Mouse (Mus musculus) T-helper 1 cell (primary cell): ENCODE measurements at regions not wholly inside any gene's neighbourhood (a gene's known extent, or its start where the extent isn't known, plus 50 kb on each side); places are given as distances from the start of the nearest gene placed in this dataset.
"Not testable (repeated sequence)": the region's sequence is repeated elsewhere in the genome, so short reads cannot be mapped to it uniquely, and the experiment has no call there.

ENCODE experiments used
- in situ Hi-C: fragments of 300-600 bp; cut with MboI, MseI; formaldehyde crosslinking; loops from one replicate; pipeline ENCODE4 v1.15.1; 2025; ENCODE audit warnings: high pct_unique_total_duplicates

DNA sequence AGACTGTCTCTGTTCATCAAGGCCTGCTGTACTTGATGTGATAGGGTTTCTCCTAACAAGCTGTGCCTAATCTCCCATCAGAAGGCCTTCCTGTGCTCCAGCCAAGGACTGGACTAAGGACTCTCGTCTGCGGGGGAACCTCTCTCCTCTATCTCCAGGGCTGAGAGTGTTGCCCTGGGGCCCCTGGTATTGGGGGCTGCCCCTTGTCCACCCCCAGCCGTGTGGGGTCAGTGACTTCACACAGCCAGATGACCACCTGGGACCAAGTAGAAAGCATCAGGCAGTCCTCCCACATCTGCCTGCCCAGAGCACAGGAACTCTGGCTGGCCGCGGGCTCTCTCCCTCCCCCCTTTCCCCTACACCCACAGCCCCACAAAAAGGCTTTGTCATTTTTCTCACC is 651.5 kb upstream of the Kif2b start:
- in situ Hi-C loops: no loop called here

DNA sequence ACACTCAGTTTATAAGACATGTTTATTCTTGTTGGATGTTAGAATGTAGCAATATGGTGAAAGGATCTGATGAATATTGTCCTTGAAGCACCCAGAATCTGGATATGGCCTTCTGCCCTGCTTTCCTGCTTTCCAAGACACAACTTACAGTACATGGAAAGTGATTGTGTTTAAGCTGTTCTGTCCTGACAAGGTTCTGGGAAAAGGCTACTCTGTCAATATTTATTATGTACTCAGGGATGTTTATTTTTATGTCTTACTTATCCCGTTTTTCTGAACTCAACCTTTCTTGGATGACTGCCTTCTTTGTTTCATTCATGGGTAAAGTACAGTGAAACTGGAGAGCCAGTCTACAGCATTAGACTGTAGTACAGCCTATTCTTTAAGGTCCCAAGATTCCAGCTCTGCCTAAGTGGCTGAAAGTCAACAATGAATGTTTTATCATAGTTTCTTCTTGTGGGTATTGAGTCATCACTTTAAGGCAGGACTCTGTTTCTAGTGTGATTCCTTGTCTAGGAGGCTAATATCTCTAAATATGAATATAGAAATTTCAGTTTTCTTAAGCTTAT is 631.7 kb upstream of the Kif2b start:
- in situ Hi-C loops: no loop called here

DNA sequence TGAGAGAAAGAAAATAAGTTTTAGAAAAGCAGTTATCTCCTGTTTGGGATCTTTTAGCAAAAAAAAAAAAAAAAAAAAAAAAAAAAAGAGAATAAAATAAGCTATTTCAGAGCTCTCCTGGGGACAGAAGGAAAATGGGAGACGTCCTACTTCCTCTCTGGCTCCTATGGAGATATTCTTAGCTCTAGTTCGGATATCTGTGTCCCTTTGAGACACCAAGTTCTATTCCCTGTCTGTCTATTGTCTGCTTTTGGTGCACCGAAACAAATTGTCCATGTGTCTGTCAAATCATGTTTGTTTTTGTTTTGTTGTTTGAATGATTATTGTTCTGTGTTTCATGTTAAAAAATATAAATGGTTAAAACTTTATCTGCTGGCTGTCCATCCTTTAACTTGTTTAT is 601.0 kb upstream of the Kif2b start:
- in situ Hi-C loops: not testable (repeated sequence)

DNA sequence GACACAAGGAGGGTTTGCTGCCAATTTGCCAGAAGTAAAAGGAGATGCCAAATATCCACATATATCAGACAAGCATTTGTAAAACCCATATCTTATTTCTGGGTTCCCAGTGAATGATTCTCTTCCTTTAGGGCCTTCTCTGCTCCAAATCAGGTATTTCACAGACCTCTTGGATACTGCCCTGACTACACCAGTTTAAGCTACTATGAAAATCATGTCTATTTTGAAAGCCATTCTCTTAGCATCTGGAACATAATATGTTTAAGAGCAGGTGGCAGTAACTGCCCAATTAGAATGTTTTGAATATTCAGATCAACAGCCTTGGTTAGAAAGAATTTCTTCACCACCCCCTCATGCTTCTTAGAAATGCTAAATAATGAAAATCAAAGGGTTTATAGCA is 575.8 kb upstream of the Kif2b start:
- in situ Hi-C loops: no loop called here

DNA sequence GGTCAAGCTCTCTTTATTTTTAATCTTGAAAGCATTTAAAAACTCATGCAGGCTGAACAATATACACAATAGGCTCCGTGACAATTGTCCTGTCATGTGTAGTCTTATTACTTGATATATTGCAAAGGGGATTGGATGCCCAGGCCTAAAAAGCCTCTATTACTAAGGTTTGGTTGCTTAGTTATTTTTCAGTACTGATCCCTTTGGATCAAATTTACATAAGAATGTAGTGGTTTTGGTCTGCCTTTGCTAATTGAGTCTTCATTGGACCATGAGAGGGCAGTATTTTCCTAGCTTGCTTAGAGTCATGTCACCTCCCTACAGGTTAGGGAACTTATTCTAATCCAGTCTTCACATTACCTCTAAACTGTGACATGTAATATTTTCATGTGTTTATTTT is 558.3 kb upstream of the Kif2b start:
- in situ Hi-C loops: no loop called here

DNA sequence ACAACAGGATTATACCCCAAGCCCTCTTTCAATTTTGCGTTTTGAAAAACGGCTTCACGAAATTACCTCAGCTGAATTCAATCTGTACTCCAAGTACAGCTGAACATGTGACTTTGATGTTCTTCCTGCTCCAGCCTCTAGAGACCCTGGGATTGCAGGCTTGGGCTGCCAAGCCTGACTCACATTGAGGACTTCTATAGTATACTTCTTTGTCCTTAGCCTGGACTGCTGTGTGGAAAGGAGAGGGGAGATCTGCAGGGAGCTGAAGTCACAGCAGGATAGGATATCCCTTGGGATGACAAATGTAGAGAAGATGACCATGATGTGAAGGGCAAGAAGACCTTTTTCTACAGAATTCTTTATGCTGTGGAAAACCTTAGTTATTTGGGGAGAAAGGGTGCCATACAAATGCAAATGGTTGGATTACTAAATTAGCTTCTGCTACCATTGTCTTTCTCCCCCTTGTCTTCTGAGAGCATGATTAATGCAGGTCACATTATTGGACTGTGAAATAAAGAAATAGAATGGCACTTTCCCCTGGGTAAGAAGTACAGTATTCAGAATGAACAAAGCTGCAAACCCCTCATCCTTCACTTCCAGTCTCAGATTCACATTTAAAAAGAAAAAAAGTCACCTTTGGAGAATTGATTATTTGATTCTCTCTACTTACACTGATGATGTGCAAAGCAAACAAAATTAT is 557.7 kb upstream of the Kif2b start:
- in situ Hi-C loops: no loop called here

DNA sequence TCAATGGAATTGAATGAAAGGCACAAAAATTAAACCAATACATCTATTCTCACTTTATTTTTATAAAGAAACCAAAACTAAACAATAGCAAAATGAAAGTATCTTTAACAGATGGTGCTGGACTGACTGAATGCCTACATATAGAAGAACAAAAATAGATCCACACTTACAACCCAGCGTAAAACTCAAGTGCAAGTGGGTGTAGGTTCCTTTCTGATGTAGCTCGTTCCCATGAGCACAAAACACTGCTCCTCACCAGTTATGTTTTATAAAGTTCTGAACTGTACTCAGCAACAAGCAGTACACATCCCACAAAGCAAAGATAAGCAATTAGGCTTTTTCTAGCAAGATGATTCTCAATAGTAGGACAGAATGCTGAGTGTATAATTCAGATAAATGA is 507.4 kb upstream of the Kif2b start:
- in situ Hi-C loops: no loop called here

DNA sequence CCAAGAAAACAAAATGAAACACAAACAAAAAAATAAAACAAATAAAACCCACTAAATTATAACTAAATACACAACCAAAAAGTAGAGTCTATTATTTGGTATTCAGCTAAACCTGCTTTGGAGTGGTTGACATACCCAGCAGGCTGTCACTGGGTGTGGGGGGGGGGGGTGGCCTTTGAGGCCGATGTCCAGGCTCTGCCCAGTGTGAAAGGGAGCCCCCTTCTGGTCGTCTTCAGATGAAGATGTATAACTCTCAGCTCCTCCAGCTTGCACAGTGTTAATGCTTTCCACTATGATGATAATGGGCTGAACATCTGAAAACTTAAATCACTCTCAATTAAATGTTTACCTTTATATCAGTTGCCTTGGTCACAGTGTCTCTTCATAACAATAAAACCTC is 464.3 kb upstream of the Kif2b start:
- in situ Hi-C loops: no loop called here

DNA sequence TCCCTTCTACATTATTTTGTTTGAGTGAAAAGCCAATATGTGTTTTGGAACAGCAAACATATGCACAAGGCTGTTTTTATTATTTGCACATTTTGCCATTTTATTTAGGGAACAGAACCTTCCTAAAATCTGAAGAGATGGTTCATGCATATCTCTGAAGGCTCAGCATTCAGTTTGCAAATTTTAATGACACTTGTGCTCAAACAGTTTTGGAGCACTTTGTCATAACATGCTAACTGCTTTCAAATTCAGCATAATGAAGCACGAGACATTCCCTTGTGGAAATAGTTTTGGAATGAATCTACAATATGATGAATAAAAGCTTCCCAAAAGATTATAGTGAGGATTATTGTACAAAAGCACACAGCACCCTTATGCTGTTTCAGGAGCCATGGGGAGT is 462.8 kb upstream of the Kif2b start:
- in situ Hi-C loops: no loop called here

DNA sequence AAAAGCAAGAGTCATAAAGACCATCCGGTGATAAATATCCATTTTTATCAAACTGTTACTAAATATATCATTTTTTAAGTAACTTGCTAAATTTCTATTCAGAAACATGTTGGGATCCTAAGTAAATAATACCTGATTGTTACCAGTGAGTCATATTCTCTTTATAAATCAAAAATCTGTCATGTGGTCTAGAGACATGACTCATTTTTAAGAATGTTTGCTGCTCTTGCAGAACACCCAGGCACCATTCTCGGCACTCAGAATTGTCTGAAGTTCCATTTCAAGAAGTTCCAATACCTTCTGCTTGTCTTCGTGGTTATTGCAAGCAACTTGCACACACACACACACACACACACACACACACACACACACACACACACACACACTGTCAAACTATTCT is 441.1 kb upstream of the Kif2b start:
- in situ Hi-C loops: loop anchor here (25.0 kb wide), 1 partner anchor 1731 kb away; no protein-coding TSS in a partner anchor

DNA sequence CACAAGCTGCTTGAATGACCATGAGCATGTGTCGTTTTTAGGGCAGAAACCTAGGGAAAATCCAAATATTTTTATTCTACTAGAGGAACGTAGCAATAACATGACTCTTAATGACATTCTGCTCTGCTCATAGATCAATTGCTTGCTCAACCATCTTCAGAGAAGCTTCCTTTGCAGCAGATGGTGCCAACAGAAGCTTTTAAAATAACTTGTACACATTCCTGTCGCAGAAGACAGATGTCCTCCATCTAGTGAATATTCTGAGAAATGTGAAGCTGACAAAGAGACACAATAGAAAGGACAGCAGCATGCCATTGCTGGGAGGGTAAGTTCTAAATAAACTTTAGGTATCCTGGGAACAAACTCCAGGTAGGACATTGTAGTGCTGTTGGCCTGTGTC is 433.9 kb upstream of the Kif2b start:
- in situ Hi-C loops: loop anchor here (25.0 kb wide), 1 partner anchor 1724 kb away; no protein-coding TSS in a partner anchor

DNA sequence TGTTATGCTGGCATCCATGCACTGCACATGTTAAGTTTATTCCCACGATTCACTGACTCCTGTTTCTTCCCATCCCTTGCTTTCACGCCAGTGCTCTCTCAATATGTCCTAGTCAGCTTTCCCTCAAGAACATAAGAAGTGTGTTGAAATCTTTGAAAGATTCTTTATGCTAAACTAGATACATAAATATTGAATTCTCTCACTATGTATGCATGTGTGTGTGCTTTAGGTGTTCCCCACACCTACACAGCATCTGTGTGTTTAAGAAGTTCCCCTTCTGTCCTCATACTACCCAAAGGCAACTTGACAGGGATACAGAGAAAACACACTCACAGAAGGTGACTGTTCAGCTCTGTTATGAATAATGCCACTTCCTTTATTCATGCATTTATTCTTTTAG is 418.2 kb upstream of the Kif2b start:
- in situ Hi-C loops: no loop called here

DNA sequence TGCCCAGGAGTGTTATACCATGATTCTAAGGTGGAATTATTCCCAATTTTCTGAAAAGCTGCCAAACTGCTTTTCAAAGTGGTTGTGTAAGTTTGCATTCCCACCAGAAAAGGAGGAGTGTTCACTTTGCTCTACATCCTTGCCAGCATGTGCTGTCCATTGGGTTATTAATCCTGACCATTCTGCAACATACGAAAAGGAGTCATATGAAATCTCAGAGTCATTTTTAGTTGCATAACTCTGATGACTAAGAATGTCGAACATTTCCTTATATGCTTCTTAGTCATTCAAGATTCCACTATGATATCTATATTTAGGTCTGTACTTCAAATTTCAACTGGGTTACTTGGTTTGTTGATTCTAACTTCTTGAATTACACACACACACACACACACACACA is 392.2 kb upstream of the Kif2b start:
- in situ Hi-C loops: no loop called here

DNA sequence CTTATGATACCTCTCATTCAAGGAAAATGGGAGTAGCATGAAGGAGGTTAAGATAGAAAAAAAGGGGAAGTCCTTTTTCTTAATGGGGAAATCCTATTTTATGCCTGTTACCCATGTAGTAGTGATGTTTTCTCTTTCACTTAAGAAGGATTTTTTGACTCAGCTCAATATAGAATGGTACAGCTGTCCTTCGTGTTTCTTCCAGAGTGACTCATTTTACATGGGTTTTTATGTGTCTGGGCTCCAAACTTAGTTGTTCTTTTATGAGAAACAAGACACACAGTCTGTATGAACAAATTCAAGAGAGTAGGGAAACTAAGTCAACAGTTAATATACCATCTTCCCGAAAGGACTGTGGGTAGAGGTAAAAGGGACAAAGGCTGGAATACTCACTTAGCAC is 367.0 kb upstream of the Kif2b start:
- in situ Hi-C loops: no loop called here
